Mouse (Mus musculus) testis, adult 2 months (tissue): ENCODE data around the gene Pigk.

Experiments
- CTCF ChIP-seq: fragments of 200-500 bp; IDR thresholded peaks from 2 replicates; pipeline ENCODE4 v1.5.1; 2012; ENCODE audit warnings: low read depth, mild to moderate bottlenecking, inconsistent platforms, low read length, moderate library complexity; ENCODE audit not compliant: control insufficient read depth, insufficient read depth, insufficient replicate concordance
- POLR2A ChIP-seq: fragments of 200-500 bp; IDR thresholded peaks from 2 replicates; pipeline ENCODE4 v1.6.1; 2012; ENCODE audit warnings: low read depth, mild to moderate bottlenecking, inconsistent platforms, low read length, moderate library complexity; ENCODE audit not compliant: control insufficient read depth

DNA sequence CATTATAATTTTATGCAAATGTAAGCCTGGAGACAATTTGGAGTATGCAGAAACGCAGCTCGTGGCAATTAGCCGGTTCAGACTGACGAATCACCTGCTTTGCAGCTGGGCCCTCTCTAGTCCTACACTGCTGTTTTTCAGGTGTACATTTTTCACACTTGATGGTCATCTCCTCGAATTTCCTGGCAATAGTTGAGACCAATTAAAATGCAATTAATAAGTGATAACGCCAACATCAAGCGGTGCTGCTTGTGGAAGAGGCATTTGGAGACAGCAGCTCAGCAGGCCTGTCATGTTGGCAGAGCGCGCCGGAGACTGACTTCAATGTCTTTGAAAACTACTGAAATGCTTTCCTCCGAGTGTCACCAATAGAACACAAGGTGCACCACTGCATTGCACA is 310.1 kb downstream of the Pigk start:
- no peak for TF ChIP-seq CTCF
- no peak for TF ChIP-seq POLR2A
